Mouse (Mus musculus) urinary bladder, postnatal 4 days (tissue): ENCODE results near the gene Marveld2.

Experiments
- DNase-seq, 2 experiments: peaks; one replicate each; pipeline ENCODE4 v3.0.0; 2021 to 2022; ENCODE audit warnings: low spot score in 2 of 2

The Marveld2 gene

GRCm38 (mm10) chr13:100600317-100600716 is 16.5 kb downstream of the Marveld2 start:
- DNase-seq = no peak

GRCm38 (mm10) chr13:100597284-100597683 is 19.5 kb downstream of the Marveld2 start:
- no peak for DNase-seq

GRCm38 (mm10) chr13:100595552-100595885 is 21.3 kb downstream of the Marveld2 start:
- DNase-seq = no peak

- no peak for DNase-seq
Measured at GRCm38 (mm10) chr13:100594838-100595551, 21.8 kb downstream of the Marveld2 start.

- DNase-seq = no peak
Measured at GRCm38 (mm10) chr13:100594041-100594792, 22.6 kb downstream of the Marveld2 start.

GRCm38 (mm10) chr13:100588646-100589045 is 28.1 kb downstream of the Marveld2 start:
- DNase-seq = no peak

- DNase-seq = no peak
Measured at GRCm38 (mm10) chr13:100582144-100582543, 34.6 kb downstream of the Marveld2 start.

GRCm38 (mm10) chr13:100581701-100582100 is 35.1 kb downstream of the Marveld2 start:
- no peak for DNase-seq

- no peak for DNase-seq
Measured at GRCm38 (mm10) chr13:100579951-100580350, 36.8 kb downstream of the Marveld2 start.

GRCm38 (mm10) chr13:100579220-100579619 is 37.6 kb downstream of the Marveld2 start:
- DNase-seq = no peak

GRCm38 (mm10) chr13:100575950-100576349 is 40.8 kb downstream of the Marveld2 start:
- no peak for DNase-seq

- no peak for DNase-seq
Measured at GRCm38 (mm10) chr13:100570713-100571112, 46.1 kb downstream of the Marveld2 start.

GRCm38 (mm10) chr13:100568359-100568758 is 48.4 kb downstream of the Marveld2 start:
- DNase-seq = no peak

GRCm38 (mm10) chr13:100559449-100559848 is 57.3 kb downstream of the Marveld2 start:
- no peak for DNase-seq

GRCm38 (mm10) chr13:100557011-100557410 is 59.8 kb downstream of the Marveld2 start:
- DNase-seq = no peak

GRCm38 (mm10) chr13:100553042-100553437 is 63.7 kb downstream of the Marveld2 start:
- no peak for DNase-seq

- peak; percentile 46 to 62 for DNase-seq
Measured at GRCm38 (mm10) chr13:100552369-100553041, 64.3 kb downstream of the Marveld2 start, which contains the start of gene Ocln. Ocln (minus strand) TSS chr13:100552718.

GRCm38 (mm10) chr13:100552009-100552368 is 64.8 kb downstream of the Marveld2 start:
- DNase-seq = no peak

- no peak for DNase-seq
Measured at GRCm38 (mm10) chr13:100551371-100552008, 65.3 kb downstream of the Marveld2 start.

- DNase-seq = no peak
Measured at GRCm38 (mm10) chr13:100547269-100547668, 69.5 kb downstream of the Marveld2 start.
